Mouse (Mus musculus) heart, adult 2 months (tissue): ENCODE measurements at regions not wholly inside any gene's neighbourhood (a gene's known extent, or its start where the extent isn't known, plus 50 kb on each side); places are given as distances from the start of the nearest gene placed in this dataset.
A peak's percentile ranks its signal among the peaks of the same experiment; 100 is the strongest.

Experiments
- DNase-seq, 2 experiments: peaks; one replicate each; pipeline ENCODE4 v3.0.0; 2021
- H3K27ac ChIP-seq: fragments of 200-600 bp; 2 replicates; pipeline ENCODE4 v1.8.1; 2022
- H3K27me3 ChIP-seq: fragments of 200-500 bp; 2 replicates; pipeline ENCODE4 v1.6.1; 2012; ENCODE audit warnings: mild to moderate bottlenecking, low read length, inconsistent platforms, mixed read lengths; ENCODE audit not compliant: control insufficient read depth, insufficient read depth
- H3K36me3 ChIP-seq: fragments of 200-500 bp; 2 replicates; pipeline ENCODE4 v1.6.1; 2012; ENCODE audit warnings: low read length, inconsistent platforms; ENCODE audit not compliant: control insufficient read depth, insufficient read depth
- H3K4me1 ChIP-seq: fragments of 200-500 bp; 2 replicates; pipeline ENCODE4 v1.6.1; 2011; ENCODE audit warnings: low read length; ENCODE audit not compliant: control insufficient read depth, insufficient read depth
- H3K4me3 ChIP-seq: fragments of 200-600 bp; 2 replicates; pipeline ENCODE4 v1.8.1; 2022
- H3K79me2 ChIP-seq: fragments of 200-500 bp; replicated peaks from 2 replicates; pipeline ENCODE4 v1.6.1; 2012; ENCODE audit warnings: mild to moderate bottlenecking, inconsistent platforms, low read length, moderate library complexity, mixed read lengths; ENCODE audit not compliant: control insufficient read depth, insufficient read depth
- H3K9ac ChIP-seq: fragments of 200-500 bp; 2 replicates; pipeline ENCODE4 v1.6.1; 2012; ENCODE audit warnings: low read depth, mild to moderate bottlenecking, control low read depth, inconsistent platforms, low read length, mixed read lengths
- CTCF ChIP-seq: fragments of 200-600 bp; IDR thresholded peaks from 2 replicates; pipeline ENCODE4 v1.8.1; 2022; ENCODE audit warnings: antibody characterized with exemption, mild to moderate bottlenecking, moderate library complexity
- EP300 ChIP-seq: fragments of 200-500 bp; IDR thresholded peaks from 2 replicates; pipeline ENCODE4 v1.6.1; 2011; ENCODE audit warnings: low read depth, low read length, control low read depth; ENCODE audit not compliant: insufficient read depth
- POLR2A ChIP-seq: fragments of 200-500 bp; IDR thresholded peaks from 2 replicates; pipeline ENCODE4 v1.6.1; 2011; ENCODE audit warnings: mild to moderate bottlenecking, low read depth, low read length, control low read depth; ENCODE audit not compliant: insufficient read depth
- WGBS: fragments of 180-500 bp; shearing (Covaris S2); methylation state at CpG from one replicate; pipeline ENCODE4 v1.1.7; 2018; 5-methylcytosine and 5-hydroxymethylcytosine counted together
- intact Hi-C: fragments of 180-260 bp; cut with DNase I; formaldehyde crosslinking; loops from one replicate; pipeline ENCODE4 v1.15.1; 2025

DNA sequence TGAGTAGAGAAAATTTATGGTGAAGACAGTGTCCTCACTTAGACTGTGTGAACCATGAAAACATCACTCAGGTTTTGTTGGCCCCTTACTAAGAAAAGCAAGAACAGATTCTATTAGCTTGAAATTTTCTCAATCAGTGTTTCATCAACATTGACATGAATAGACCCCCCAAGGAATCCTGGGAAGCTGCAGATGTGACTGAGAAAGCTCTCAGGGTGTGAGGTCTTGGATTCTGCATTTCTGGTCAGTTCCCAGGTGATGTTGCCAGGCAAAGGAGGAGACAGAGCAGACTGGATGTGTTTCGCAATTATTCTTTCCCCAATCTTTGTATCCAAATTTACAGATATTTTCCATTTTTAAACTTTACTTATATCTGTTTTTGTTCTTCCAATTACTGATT is 1538.1 kb upstream of the Zeb2 start:
- Histone ChIP-seq H3K4me3 (no peak overlapping the region), H3K27ac (no peak overlapping the region), H3K27me3 (no peaks in the 10 kb centered on the region), H3K36me3 (no peaks in the 10 kb centered on the region), H3K4me1 (no peaks in the 10 kb centered on the region), H3K79me2 (no peaks in the 10 kb centered on the region), H3K9ac (no peak overlapping the region)
- TF ChIP-seq CTCF (no peak), EP300 (no peak), POLR2A (no peak)
- DNase-seq: no peak
- intact Hi-C loops: no loop called here
- WGBS: 68% methylated on average over 1 of the region's 1 CpGs

DNA sequence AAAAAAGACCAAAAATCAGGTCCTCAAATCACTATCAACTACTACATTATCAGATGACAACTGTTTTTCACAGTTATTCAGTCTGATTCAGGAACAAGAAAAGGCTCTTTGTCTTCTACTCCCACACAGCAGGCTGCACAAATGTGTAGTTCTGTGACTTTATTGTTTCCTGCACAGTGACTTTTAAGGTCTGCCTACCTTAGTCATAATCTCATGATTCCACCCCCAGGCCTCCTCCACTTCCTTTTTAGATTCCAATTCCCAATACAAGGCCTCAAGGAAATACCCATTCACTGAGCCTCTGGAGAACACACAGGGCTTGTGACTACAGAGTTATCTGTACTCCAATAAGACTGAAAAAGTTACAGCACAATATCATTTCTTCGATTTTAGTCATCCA is 1535.4 kb upstream of the Zeb2 start:
- no peak overlapping the region for H3K27ac ChIP-seq
- no peak overlapping the region for H3K9ac ChIP-seq
- no peaks in the 10 kb centered on the region for H3K79me2 ChIP-seq
- no peaks in the 10 kb centered on the region for H3K27me3 ChIP-seq
- intact Hi-C loops: no loop called here
- TF ChIP-seq CTCF (no peak), POLR2A (no peak), EP300 (no peak)
- no peaks in the 10 kb centered on the region for H3K36me3 ChIP-seq
- no peaks in the 10 kb centered on the region for H3K4me1 ChIP-seq
- H3K4me3 ChIP-seq: no peak overlapping the region
- no peak for DNase-seq
- 55% methylated on average over 1 of the region's 1 CpGs for WGBS

DNA sequence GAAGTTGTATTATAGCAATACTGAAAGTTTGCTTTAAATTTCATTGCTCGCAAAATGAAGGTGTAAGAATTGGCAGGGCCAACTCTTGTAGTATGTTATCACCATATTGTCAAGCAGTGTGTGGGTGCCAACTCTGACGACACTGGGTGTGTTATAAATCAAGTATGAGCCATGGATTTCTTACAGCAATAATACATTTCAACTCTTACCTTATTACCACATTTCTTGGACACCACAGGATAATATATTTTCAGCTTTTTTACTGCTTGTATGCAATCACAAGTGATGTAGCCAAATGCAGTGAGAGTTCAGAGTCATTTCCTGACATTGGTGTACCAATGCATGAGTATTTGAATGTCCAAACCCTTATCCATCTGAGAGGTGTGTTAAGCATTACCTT is 1529.2 kb upstream of the Zeb2 start:
- H3K4me1 ChIP-seq: no peaks in the 10 kb centered on the region
- TF ChIP-seq CTCF (no peak), POLR2A (no peak), EP300 (no peak)
- 49% methylated on average over 2 of the region's 2 CpGs for WGBS

DNA sequence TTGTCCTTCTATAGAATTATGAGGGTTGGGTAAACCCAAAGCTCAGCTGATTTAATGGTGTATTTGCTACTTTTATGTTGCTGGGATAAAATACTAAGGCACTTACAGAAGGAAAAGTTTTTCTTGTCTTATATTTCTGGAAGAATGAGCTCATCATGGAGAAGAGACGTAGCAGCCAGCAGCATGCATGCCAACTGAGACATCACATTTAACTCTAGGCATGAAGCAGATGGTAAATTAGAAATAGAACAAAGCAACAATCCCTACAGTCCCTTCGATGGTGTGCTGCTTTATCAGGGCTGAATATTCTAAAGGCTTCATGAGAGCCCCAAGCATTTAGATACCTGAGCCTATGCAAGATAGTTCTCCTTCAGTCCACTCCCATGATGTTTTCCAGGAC is 1492.0 kb upstream of the Zeb2 start:
- no peaks in the 10 kb centered on the region for H3K36me3 ChIP-seq
- H3K27me3 ChIP-seq: no peaks in the 10 kb centered on the region
- intact Hi-C loops: no loop called here
- TF ChIP-seq POLR2A (no peak), CTCF (no peak), EP300 (no peak)
- H3K27ac ChIP-seq: no peak overlapping the region
- H3K4me1 ChIP-seq: no peaks in the 10 kb centered on the region
- no peak overlapping the region for H3K4me3 ChIP-seq
- 67% methylated on average over 2 of the region's 2 CpGs for WGBS
- H3K79me2 ChIP-seq: no peaks in the 10 kb centered on the region
- H3K9ac ChIP-seq: no peak overlapping the region
- no peak for DNase-seq

More for the DNA sequence above, 1529.2 kb upstream of the Zeb2 start:
- intact Hi-C loops: no loop called here
- Histone ChIP-seq H3K27me3 (no peaks in the 10 kb centered on the region), H3K36me3 (no peaks in the 10 kb centered on the region), H3K4me3 (no peak overlapping the region), H3K79me2 (no peaks in the 10 kb centered on the region), H3K9ac (no peak overlapping the region), H3K27ac (no peak overlapping the region)
- no peak for DNase-seq

DNA sequence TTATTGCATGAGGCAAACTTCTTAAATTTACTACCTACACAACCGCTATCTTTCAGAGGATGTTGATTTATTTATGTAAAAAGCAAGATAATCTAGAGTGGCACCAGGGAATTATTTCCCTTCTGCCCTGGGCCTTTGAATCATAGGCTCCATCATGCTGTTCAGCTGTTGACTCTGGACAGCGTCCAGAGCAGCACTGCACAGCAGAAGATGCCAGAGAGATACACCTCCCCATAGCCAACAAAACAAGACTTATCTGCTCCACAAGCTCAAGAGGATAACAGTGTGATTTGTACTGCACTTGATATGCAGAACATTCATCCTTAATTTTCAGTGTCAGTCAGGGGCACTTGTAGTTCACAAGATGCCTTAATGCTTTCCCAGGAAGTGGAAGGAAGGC is 1464.6 kb upstream of the Zeb2 start:
- H3K4me1 ChIP-seq: no peaks in the 10 kb centered on the region; the same call in none of the 2 replicates
- no peak overlapping the region for H3K27ac ChIP-seq
- H3K9ac ChIP-seq: no peak overlapping the region
- 22% methylated on average over 2 of the region's 2 CpGs for WGBS
- H3K27me3 ChIP-seq: no peaks in the 10 kb centered on the region
- no peaks in the 10 kb centered on the region for H3K36me3 ChIP-seq
- DNase-seq: peak in 1 of 2 experiments; percentile 11
- intact Hi-C loops: no loop called here
- H3K4me3 ChIP-seq: no peak overlapping the region
- TF ChIP-seq POLR2A (no peak), CTCF (no peak), EP300 (no peak)
- H3K79me2 ChIP-seq: no peaks in the 10 kb centered on the region

DNA sequence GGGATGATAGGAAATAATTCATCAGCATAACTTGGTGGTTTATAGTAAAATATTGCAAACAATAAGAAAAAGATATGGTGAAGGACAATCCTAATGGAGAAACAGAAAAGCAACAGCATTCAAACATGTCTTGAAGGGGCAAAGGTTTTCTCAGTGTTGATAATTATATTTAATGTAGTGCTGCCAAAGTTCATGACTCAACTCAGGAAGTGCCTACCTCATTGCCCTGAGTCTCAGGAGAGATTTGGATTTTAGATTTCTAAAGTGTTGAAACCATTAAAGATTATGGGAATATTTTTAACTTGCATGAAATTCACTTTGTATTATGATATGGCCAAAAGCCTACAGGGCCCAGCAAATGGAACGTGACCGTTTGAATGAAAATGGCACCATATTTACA is 1453.2 kb upstream of the Zeb2 start:
- Histone ChIP-seq H3K4me1 (no peaks in the 10 kb centered on the region), H3K27ac (no peak overlapping the region), H3K36me3 (no peaks in the 10 kb centered on the region), H3K9ac (no peak overlapping the region), H3K27me3 (no peaks in the 10 kb centered on the region), H3K4me3 (no peak overlapping the region), H3K79me2 (no peaks in the 10 kb centered on the region)
- no peak for TF ChIP-seq CTCF
- no peak for TF ChIP-seq POLR2A
- TF ChIP-seq EP300: no peak
- WGBS: 70% methylated on average over 2 of the region's 2 CpGs
- intact Hi-C loops: no loop called here
- DNase-seq: no peak

DNA sequence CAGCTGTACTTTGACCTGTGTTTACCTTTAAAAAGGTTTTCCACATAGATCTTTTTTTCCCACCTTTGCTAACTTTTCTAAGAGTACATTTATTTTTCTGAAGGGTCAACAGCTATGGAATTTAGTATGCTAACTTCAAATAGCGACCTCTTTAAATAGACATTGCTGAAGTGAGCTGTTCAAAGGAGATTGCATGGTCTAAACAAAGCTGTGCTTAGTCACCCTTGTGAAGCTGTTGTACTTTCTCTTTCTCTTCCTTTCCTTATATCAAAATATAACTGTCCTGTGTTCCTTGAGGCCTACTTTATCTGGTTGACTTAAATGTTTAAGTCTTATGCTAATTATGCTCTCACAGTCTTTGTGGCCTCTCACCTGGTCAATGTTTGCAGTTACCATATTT is 1416.2 kb upstream of the Zeb2 start:
- Histone ChIP-seq H3K36me3 (no peaks in the 10 kb centered on the region), H3K4me3 (no peak overlapping the region), H3K27me3 (no peaks in the 10 kb centered on the region), H3K4me1 (no peaks in the 10 kb centered on the region), H3K79me2 (no peaks in the 10 kb centered on the region), H3K9ac (no peak overlapping the region), H3K27ac (no peak overlapping the region)
- intact Hi-C loops: no loop called here
- no peak for DNase-seq
- 48% methylated on average over 1 of the region's 1 CpGs for WGBS
- TF ChIP-seq POLR2A (no peak), EP300 (no peak), CTCF (no peak)
